Mouse (Mus musculus) induced T-regulatory cell, adult 2 months (primary cell): Measurements from ENCODE around the gene Tcte1.

Experiments
- DNase-seq: peaks from one replicate; pipeline ENCODE4 v3.0.0-alpha.2; 2012; ENCODE audit warnings: low read depth

Tcte1 gene

GRCm38 (mm10) chr17:45566360-45567161 lies 43.3 kb downstream of the Tcte1 start:
- DNase-seq = peak; percentile 45

- DNase-seq = no peak
These were observed 43.9 kb downstream of the Tcte1 start for GRCm38 (mm10) chr17:45567162-45567601.

GRCm38 (mm10) chr17:45568990-45569389 lies 45.8 kb downstream of the Tcte1 start:
- DNase-seq = peak; percentile 23

- DNase-seq = peak; percentile 49
These were observed 46.8 kb downstream of the Tcte1 start for GRCm38 (mm10) chr17:45569999-45570398.

- DNase-seq = peak; percentile 86
These were observed 49.2 kb downstream of the Tcte1 start for GRCm38 (mm10) chr17:45572103-45573086.

- DNase-seq = peak; percentile 99
These were observed 50.0 kb downstream of the Tcte1 start, which contains the start of gene Hsp90ab1 for GRCm38 (mm10) chr17:45573087-45573779. Gene Hsp90ab1, minus strand, starts transcription at chr17:45573271.

- DNase-seq = peak; percentile 96
These were observed 50.5 kb downstream of the Tcte1 start for GRCm38 (mm10) chr17:45573780-45574123.

- peak; percentile 84 for DNase-seq
These were observed 51.0 kb downstream of the Tcte1 start for GRCm38 (mm10) chr17:45574129-45574761.

GRCm38 (mm10) chr17:45575123-45575897 lies 52.1 kb downstream of the Tcte1 start:
- peak; percentile 22 for DNase-seq

GRCm38 (mm10) chr17:45578242-45578641 lies 55.0 kb downstream of the Tcte1 start:
- DNase-seq = no peak

GRCm38 (mm10) chr17:45578843-45579242 lies 55.6 kb downstream of the Tcte1 start:
- DNase-seq = peak; percentile 78

- DNase-seq = no peak
These were observed 56.3 kb downstream of the Tcte1 start for GRCm38 (mm10) chr17:45579554-45579953.

- DNase-seq = no peak
These were observed 57.8 kb downstream of the Tcte1 start for GRCm38 (mm10) chr17:45580958-45581477.

- DNase-seq = peak; percentile 92
These were observed 58.3 kb downstream of the Tcte1 start for GRCm38 (mm10) chr17:45581567-45581983.

GRCm38 (mm10) chr17:45582188-45582587 lies 59.0 kb downstream of the Tcte1 start:
- peak; percentile 32 for DNase-seq

- DNase-seq = peak; percentile 80
These were observed 59.6 kb downstream of the Tcte1 start for GRCm38 (mm10) chr17:45582715-45583355.

- peak; percentile 8 for DNase-seq
These were observed 61.1 kb downstream of the Tcte1 start for GRCm38 (mm10) chr17:45584096-45584896.

GRCm38 (mm10) chr17:45584939-45585678 lies 61.9 kb downstream of the Tcte1 start:
- peak; percentile 70 for DNase-seq
